Mouse (Mus musculus) stomach, postnatal 0 days (tissue): ENCODE measurements around the gene Fam189a1. TPM values are rescaled to one million over a fixed set of nuclear protein-coding genes. Genes with fewer than 3 reads are reported as not detected.

Experiments
- ATAC-seq: fragments of 200-750 bp; cut with Nextera tagmentation; 2 replicates; pipeline ENCODE4 v1.8.0; 2017; ENCODE audit not compliant: low FRiP score, low TSS enrichment
- DNase-seq: peaks from one replicate; pipeline ENCODE4 v3.0.0-alpha.2; 2016; ENCODE audit warnings: low spot score
- H3K27ac ChIP-seq: fragments of 300-500 bp; sonication (generic); replicated peaks from 2 replicates; pipeline ENCODE4 v1.5.1; 2014; ENCODE audit warnings: mild to moderate bottlenecking, control low read depth
- H3K27me3 ChIP-seq: fragments of 300-500 bp; sonication (generic); 2 replicates; pipeline ENCODE4 v1.6.1; 2014; ENCODE audit warnings: low read length; ENCODE audit not compliant: control insufficient read depth, insufficient read depth
- H3K36me3 ChIP-seq: fragments of 300-500 bp; sonication (generic); 2 replicates; pipeline ENCODE4 v1.6.1; 2014; ENCODE audit warnings: low read length, mixed read lengths; ENCODE audit not compliant: control insufficient read depth, insufficient read depth
- H3K4me1 ChIP-seq: fragments of 300-500 bp; sonication (generic); replicated peaks from 2 replicates; pipeline ENCODE4 v1.6.1; 2014; ENCODE audit warnings: antibody characterized with exemption; ENCODE audit not compliant: control insufficient read depth, insufficient read depth
- H3K4me2 ChIP-seq: fragments of 300-500 bp; sonication (generic); replicated peaks from 2 replicates; pipeline ENCODE4 v1.6.1; 2014; ENCODE audit warnings: low read depth, mild to moderate bottlenecking, control low read depth, moderate library complexity
- H3K4me3 ChIP-seq: fragments of 300-500 bp; sonication (generic); 2 replicates; pipeline ENCODE4 v1.5.1; 2014; ENCODE audit warnings: low read depth, low read length, control low read depth
- H3K9ac ChIP-seq: fragments of 300-500 bp; sonication (generic); 2 replicates; pipeline ENCODE4 v1.6.1; 2014; ENCODE audit warnings: mild to moderate bottlenecking, low read length, control low read depth, mixed read lengths
- H3K9me3 ChIP-seq: fragments of 300-500 bp; sonication (generic); 2 replicates; pipeline ENCODE4 v1.6.1; 2016; ENCODE audit warnings: low read length; ENCODE audit not compliant: control insufficient read depth
- CTCF ChIP-seq: IDR thresholded peaks from 2 replicates; pipeline ENCODE4 v1.5.1; 2016; ENCODE audit warnings: antibody characterized with exemption, low read depth, mild to moderate bottlenecking, moderate library complexity
- EP300 ChIP-seq: optimal IDR thresholded peaks from 2 replicates; pipeline ENCODE3; 2016; ENCODE audit warnings: antibody characterized with exemption
- WGBS: fragments of 180-500 bp; shearing (Covaris S2); extraction: QIAGEN DNeasy Blood & Tissue Kit; methylation state at CpG from one replicate; pipeline ENCODE4 v1.1.7; 2014; 5-methylcytosine and 5-hydroxymethylcytosine counted together
- polyA plus RNA-seq: library from polyadenylated mRNA; unstranded; fragments of >200 nt; fragmentation: Nextera tagmentation; extraction: Ambion mirVana; gene quantifications from 2 replicates; pipeline ENCODE4 v1.2.1, GENCODE M21; 2015

Fam189a1 gene
- polyA plus RNA-seq, 1 experiment from 2014 or later: 0.25 TPM

DNA sequence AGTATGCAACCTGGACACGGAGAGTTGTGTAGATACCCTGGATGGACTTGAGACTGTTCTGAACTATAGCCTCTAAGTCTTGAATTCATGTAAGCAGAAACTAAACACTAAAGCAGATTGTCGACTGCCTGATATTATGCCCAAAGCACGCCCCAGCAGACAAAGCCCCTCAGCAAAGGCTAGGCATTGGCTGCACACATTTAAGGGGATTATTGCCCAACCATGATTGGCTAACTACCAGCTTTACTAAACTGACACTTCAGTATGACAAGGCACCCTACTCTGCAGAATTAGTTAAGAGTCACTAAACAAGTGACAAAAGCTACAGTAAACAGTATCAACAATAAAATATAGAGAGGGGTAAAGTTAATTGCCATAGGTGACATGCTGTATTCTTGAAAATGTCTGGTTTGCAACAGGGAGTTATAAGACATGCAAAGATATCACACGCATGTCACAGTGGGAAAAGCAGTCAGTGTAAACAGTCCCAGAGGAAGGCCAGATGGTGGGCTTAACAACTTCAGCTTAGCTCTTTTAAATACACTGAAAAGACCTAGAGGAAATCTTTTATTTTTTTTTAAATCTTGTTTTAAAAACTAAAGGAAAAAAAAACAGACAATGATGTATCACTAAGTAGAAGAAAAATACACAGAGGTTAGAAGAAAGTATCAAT is 182.6 kb downstream of the Fam189a1 start:
- 35% methylated on average over 4 of the region's 4 CpGs for WGBS
- Histone ChIP-seq H3K4me1 (no peaks in the 10 kb centered on the region), H3K9me3 (no peaks in the 10 kb centered on the region), H3K4me2 (no peak overlapping the region), H3K4me3 (no peak overlapping the region), H3K27ac (no peak overlapping the region), H3K27me3 (no peaks in the 10 kb centered on the region), H3K9ac (no peak overlapping the region), H3K36me3 (no peaks in the 10 kb centered on the region)
- DNase-seq (no peak), ATAC-seq (no peak)
- TF ChIP-seq CTCF (no peak), EP300 (no peak)

DNA sequence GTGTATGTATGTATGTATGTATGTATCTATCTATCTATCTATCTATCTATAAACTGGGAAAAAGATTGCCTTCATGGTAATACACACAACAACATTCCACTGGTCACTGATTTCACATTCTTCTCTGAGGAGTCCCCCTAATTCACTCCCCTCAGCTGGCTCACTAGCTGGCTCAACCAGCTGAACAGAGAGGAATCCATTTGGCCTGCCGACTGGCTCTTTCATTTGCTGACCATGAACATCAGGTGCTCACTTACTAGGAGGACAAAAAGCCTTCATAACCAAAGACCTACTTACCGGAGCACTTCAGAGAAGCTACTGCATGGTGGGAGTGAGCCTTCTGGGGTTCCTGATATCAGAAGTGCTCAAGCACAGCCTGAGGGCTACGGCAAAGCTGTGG is 194.2 kb downstream of the Fam189a1 start:
- no peaks in the 10 kb centered on the region for H3K27me3 ChIP-seq
- ATAC-seq: no peak
- H3K9ac ChIP-seq: no peak overlapping the region
- no peak overlapping the region for H3K4me2 ChIP-seq
- 79% methylated on average over 3 of the region's 3 CpGs for WGBS
- H3K9me3 ChIP-seq: no peaks in the 10 kb centered on the region
- no peak overlapping the region for H3K4me3 ChIP-seq
- H3K4me1 ChIP-seq: no peaks in the 10 kb centered on the region
- no peak overlapping the region for H3K27ac ChIP-seq
- H3K36me3 ChIP-seq: no peaks in the 10 kb centered on the region
- TF ChIP-seq EP300: no peak
- TF ChIP-seq CTCF: no peak
- DNase-seq: no peak

DNA sequence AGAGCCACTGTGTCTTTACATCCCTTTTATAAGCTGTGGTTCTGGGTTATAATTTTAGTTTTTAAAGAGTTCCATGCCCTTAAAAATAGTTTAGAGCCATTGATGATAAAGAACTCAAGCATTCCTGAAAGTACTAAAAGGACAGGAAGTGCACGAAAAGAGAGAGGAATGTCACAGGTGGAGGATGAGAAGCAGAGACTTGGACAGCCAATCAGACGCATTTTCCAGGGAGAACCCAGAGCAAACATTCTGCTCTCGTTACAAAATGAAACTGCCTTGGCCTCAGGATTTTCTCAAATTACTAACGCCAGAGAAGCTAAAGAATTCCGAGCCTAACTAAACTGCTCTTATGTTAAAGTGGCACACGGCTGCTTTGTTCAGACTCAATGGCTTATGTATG is 197.3 kb downstream of the Fam189a1 start:
- TF ChIP-seq CTCF (no peak), EP300 (no peak)
- no peak overlapping the region for H3K4me3 ChIP-seq
- H3K36me3 ChIP-seq: no peaks in the 10 kb centered on the region
- H3K4me1 ChIP-seq: no peaks in the 10 kb centered on the region
- H3K27ac ChIP-seq: no peak overlapping the region
- WGBS: 15% methylated on average over 6 of the region's 6 CpGs
- no peaks in the 10 kb centered on the region for H3K9me3 ChIP-seq
- ATAC-seq: no peak
- peak overlapping the region; percentile 20; the same call in 1 of the 2 replicates for H3K4me2 ChIP-seq
- H3K27me3 ChIP-seq: no peaks in the 10 kb centered on the region
- no peak overlapping the region for H3K9ac ChIP-seq
- no peak for DNase-seq

DNA sequence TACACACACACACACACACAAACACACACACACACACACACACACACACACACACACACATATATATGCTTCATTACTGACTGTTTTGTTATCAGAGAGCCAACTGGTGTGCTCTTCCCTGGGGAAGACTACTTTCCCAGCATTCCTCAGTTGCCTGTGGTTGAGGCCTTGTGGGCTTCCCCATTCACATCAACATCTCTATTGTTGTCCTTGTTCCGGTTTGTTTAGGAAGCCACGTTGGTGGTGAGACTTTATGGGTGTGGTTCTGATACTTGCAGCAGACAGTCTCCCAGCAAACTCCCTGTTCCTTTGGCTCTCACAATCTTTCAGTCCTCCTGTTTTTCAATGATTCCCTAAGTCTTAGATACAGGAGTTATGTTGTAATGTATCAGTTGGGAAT is 204.2 kb downstream of the Fam189a1 start:
- no peak overlapping the region for H3K4me3 ChIP-seq
- H3K9me3 ChIP-seq: no peaks in the 10 kb centered on the region
- WGBS: 36% methylated on average over 2 of the region's 2 CpGs
- DNase-seq (no peak), ATAC-seq (no peak)
- H3K27me3 ChIP-seq: no peaks in the 10 kb centered on the region
- H3K9ac ChIP-seq: no peak overlapping the region
- TF ChIP-seq CTCF (no peak), EP300 (no peak)
- no peaks in the 10 kb centered on the region for H3K4me1 ChIP-seq
- H3K4me2 ChIP-seq: no peak overlapping the region
- no peaks in the 10 kb centered on the region for H3K36me3 ChIP-seq
- H3K27ac ChIP-seq: no peak overlapping the region

DNA sequence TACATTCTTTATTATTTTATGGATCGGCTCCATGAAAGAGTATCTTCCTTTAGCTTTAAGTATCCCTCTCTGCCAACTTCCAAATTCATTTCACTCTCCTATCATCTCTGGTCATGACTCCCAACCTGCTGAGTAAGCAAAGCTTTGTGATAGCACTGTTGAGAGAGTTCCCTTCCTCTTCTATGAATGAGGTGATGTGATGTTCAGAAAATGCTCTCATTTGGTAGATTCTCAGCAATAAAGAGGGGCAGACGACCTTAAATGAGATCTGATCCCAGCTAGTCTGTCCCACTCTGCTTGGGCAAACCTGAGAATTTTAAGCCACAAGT is 205.6 kb downstream of the Fam189a1 start:
- ATAC-seq: no peak
- no peak overlapping the region for H3K4me2 ChIP-seq
- H3K9ac ChIP-seq: no peak overlapping the region
- H3K9me3 ChIP-seq: no peaks in the 10 kb centered on the region
- no peak for DNase-seq
- no peaks in the 10 kb centered on the region for H3K36me3 ChIP-seq
- no peaks in the 10 kb centered on the region for H3K27me3 ChIP-seq
- no peak overlapping the region for H3K4me3 ChIP-seq
- TF ChIP-seq EP300: no peak
- TF ChIP-seq CTCF: no peak
- no peaks in the 10 kb centered on the region for H3K4me1 ChIP-seq
- WGBS: 50% methylated on average over 2 of the region's 2 CpGs
- no peak overlapping the region for H3K27ac ChIP-seq

DNA sequence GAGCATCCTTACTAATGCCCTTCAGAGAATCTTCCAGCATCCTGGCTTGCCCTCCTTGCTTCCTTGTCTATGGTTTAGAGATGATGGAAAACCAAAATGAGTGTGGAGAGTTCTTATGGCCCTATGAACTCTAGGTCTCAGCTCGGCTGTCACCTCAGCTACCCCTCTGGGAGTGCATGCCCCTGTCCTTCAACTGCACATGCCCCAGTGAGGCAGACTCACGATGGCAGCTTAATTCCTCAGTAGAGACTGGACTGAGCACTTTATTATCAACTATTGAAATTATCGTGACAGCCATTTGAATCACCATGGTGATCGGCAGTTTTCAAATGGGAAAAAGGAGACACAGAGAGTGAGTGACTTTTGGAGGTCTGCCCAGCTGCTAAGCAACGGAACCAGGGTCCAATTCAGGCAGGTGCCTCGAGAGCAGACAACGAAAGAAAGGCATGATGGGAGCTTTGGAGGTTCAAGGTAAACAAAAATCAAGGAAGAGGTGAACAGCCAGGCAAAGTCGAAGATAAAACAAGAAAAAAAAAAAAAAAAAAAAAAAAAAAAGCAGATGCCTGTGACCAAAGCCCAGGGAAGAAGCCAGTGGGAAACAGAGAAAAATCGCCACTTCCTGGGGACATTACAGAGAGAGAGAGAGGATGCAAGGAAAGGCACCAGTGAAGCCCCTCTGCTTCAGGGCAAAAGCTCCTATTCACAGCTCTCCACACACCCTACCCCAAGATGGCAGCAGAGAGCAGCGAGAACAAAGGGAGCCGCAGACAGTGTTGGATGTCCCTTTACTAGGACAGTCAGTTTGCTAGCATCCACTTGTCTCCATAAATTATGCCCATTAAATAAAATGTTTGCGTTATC is 206.2 kb downstream of the Fam189a1 start:
- H3K9me3 ChIP-seq: no peaks in the 10 kb centered on the region
- no peaks in the 10 kb centered on the region for H3K27me3 ChIP-seq
- no peak for TF ChIP-seq EP300
- peak; percentile 80 for TF ChIP-seq CTCF
- WGBS: 42% methylated on average over 12 of the region's 12 CpGs
- ATAC-seq (no peak), DNase-seq (peak; percentile 58)
- H3K27ac ChIP-seq: no peak overlapping the region
- no peak overlapping the region for H3K4me3 ChIP-seq
- no peaks in the 10 kb centered on the region for H3K36me3 ChIP-seq
- H3K4me2 ChIP-seq: no peak overlapping the region
- no peaks in the 10 kb centered on the region for H3K4me1 ChIP-seq
- H3K9ac ChIP-seq: no peak overlapping the region
